Mouse (Mus musculus) brain, adult 2 months (tissue): ENCODE measurements around the gene Prl2c5.
"Not testable (repeated sequence)": the region's sequence is repeated elsewhere in the genome, so short reads cannot be mapped to it uniquely, and the experiment has no call there.

Experiments
- DNase-seq: peaks from one replicate; pipeline ENCODE4 v3.0.0; 2011; ENCODE audit warnings: low read depth, low spot score

Prl2c5 gene

DNA sequence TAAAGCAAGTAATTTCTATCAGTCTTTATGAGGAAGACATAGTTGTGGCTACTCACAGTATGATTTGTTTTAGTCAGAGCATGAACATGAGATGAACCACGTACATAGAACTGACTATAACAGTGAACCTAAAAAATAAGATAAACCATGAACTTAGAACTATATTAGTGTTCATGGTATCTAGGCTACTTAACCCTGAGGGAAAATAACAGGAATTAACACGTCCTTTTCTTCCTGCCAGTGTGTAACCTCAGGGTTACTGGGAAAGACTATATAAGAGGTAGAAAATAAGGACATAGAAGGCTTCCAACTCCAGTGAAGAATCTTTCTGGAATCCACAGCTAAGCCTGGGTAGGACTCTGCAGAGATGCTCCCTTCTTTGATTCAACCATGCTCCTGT, at the start of gene Prl2c5:
Gene Prl2c5, plus strand, starts transcription at position 301 of the 400 bp plus-strand sequence.
- not testable (repeated sequence) for DNase-seq

DNA sequence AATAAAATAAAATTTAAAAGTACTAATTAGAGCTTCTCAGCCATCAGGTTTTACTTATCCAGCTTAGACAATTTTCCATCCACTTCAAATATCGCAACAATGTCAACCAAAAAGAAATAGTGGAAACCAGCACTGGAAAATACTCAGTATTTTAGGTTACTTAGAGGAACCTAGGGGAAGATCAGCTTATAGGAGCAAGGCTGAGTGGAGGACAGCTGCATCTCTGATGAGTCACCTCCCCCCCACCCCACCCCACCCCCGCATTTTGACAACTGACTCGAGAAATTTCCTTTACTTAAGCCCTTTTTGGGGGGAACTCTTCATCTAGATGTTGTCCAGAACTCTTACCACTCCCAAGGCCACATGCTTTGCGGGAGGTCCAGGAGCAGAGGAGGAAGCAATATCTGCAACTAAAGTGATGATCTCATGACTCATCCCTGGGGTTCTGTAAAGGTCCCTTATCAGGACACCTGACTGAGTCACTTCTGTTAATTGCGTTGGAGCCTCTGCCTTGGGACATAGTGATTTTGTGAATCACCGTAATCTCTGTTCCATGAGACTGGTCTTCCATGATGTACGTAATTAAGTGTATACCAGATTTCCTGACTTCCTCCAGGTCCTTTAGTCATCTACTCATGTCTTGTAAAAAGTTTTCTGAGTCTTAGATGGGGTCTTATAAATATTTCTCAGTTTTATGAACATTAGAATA, 19.6 kb upstream of the Prl2c5 start:
- not testable (repeated sequence) for DNase-seq

DNA sequence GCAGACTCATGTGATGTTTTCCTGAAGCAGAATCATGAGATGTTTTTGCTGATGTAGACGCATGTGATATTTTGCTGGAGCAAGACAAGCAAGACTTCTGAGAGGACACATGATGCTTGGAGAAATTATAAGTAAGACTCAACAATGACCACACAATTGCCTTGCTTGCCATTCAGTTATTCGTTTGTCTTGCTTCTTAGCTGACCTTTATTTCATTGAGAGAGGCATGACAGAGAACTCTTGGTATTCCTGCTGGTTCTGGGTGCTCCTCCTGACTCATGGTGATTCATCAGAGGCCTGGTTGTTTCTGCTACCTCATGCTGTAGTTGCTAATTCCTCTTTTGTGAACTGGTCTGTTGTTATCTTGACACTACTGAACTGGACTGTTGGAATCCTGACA, 13.9 kb upstream of the Prl2c5 start:
- DNase-seq = not testable (repeated sequence)

DNA sequence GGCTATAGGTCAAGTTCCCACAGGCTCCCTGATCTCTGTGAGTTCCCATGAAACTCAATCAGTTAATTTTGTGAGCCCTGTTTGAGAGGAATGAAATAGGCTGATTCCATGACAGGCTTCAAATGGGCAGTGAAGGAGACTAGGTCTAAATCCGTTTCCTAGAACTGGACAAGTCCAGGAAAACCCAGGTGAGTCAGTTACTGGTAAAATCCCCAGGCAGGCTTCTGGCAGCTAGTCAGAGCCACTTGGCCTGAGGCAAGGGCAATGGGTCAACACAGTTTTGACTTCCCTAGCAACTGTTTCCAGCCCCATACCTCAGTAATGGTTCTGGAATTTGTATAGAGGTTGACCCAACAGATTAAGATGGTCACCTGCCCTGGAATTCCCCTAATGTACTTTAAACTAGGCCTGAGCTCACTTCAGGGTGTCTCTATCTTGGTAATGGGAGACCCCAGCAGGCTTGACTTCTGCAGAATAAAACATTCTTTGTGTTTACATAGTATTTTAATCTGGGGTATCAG, 8.8 kb upstream of the Prl2c5 start:
- DNase-seq = not testable (repeated sequence)

DNA sequence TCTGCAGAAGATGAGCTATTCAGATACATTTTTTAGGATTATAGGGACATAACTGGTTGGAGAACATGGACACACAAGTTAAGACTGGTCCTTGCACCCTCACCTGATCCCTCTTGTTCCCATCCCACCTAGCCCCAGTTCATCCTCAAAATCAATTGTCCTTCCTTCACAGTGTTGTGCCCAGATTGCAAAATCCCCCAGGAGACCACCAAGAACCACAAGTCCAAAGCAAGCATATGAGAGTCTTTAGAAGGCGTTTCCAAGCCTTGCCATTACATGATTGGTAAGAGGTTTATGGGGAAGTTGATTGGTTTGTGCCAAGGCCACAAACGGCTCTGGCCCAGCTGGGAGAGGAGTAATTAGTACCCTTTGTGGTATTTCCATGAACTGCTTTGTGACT, 6.8 kb upstream of the Prl2c5 start:
- DNase-seq = not testable (repeated sequence)

DNA sequence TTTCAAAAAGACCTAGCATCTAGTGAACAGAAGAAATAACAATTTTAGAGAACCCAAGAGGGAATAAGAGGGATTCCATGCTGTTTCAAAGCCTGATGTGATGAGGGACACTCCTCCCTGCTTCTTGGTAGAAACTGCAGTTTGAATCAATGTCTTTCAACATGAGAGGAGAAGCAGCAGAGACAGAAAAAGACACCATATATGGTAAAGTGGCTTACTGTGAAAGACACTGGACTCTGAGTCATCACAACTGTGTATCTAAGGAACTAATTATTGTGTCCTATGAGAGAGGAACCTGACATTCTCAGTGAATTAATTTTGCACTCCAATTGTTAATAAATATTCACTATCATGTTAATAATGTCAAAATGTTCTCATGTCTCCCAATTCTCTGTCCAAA, 28.7 kb downstream of the Prl2c5 start:
- not testable (repeated sequence) for DNase-seq

DNA sequence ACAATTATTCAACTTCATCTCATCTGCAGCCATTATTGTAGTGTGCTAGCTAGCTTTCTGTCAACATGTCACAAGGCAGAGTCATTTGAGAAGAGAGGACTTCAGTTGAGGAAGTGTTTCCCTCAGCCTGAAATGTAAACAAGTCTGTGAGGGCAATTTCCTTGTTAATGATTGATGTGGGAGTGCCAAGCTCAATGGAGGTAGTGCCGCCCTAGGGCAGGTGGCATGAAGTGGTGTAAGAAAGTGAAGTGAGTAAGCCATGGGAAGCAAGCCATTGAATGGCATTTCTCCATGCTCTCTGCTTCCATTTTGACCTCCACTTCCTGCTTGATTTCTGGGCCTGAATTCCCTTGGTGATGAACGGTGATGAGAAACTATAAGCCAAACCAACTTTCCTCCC, 33.8 kb downstream of the Prl2c5 start:
- DNase-seq = not testable (repeated sequence)

DNA sequence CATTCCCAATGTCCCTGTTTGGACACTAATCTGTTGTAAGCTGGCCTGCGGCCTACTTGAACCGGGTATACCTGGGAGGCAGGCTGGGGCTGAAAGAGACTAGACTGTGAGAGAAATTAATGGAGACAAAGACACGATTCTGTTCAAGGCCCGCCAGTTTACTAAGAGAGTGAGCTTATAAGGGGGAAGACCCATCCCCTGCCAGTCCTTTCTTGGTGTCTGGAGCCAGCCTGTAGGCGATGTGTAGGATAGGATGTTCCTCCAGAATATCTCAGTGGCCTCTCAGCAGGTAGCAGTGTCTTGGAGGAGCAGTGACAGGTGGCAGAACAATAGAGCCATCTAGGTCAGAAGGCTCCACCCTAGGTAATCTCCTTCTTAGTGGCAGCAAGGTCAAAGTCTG, 37.7 kb downstream of the Prl2c5 start:
- DNase-seq = not testable (repeated sequence)

DNA sequence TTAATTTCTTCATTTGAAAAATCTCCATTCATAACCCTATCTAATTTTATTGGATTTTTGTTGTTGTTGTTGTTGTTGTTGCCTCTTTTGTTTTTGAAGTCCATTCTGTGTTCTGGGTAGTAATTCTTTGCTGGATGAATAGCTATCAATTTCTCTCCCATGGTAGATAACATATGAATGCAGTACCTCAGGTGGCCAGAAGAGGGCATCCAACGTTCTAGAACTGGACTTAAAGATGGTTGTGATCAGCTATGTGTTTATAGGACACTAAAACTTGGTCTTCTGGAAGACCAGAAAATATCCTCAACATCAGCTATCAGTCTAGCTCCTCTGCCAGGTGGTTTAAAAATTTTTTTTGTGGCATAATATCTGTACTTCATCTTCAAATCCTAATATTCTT, 54.9 kb downstream of the Prl2c5 start:
- peak; percentile 27 for DNase-seq
